Mouse (Mus musculus) MEL (cell line): Measurements from ENCODE around the gene Pea15a.

Source experiments
- BHLHE40 ChIP-seq: IDR thresholded peaks from 2 replicates; pipeline ENCODE4 v1.6.1; 2012; ENCODE audit warnings: low read depth, mild to moderate bottlenecking, inconsistent platforms, low read length, improper control_type of control experiment, borderline replicate concordance
- CHD1 ChIP-seq: IDR thresholded peaks from 2 replicates; pipeline ENCODE4 v1.6.1; 2012; ENCODE audit warnings: low read depth, mild to moderate bottlenecking, inconsistent platforms, low read length, improper control_type of control experiment
- CTCF ChIP-seq, 3 experiments: IDR thresholded peaks in 2 of 3; conservative IDR thresholded peaks in 1 of 3; 2 replicates each; pipeline ENCODE4 v1.5.1; 2011 to 2012; ENCODE audit warnings: low read length in 3 of 3, low read depth in 2 of 3, mild to moderate bottlenecking in 2 of 3, improper control_type of control experiment in 1 of 3, inconsistent platforms in 1 of 3, mixed read lengths in 1 of 3, moderate library complexity in 1 of 3; ENCODE audit not compliant: control insufficient read depth in 1 of 3, insufficient read depth in 1 of 3, poor library complexity in 1 of 3, severe bottlenecking in 1 of 3
- EP300 ChIP-seq, 2 experiments: IDR thresholded peaks; 2 replicates each; pipeline ENCODE4 v1.6.1; 2011; ENCODE audit warnings: improper control_type of control experiment in 2 of 2, low read length in 2 of 2, low read depth in 1 of 2, mild to moderate bottlenecking in 1 of 2
- ETS1 ChIP-seq: IDR thresholded peaks from 2 replicates; pipeline ENCODE4 v1.6.1; 2012; ENCODE audit warnings: low read depth, mild to moderate bottlenecking, inconsistent platforms, low read length, improper control_type of control experiment, moderate library complexity
- JUND ChIP-seq: IDR thresholded peaks from 2 replicates; pipeline ENCODE4 v1.6.1; 2011; ENCODE audit warnings: low read depth, mild to moderate bottlenecking, improper control_type of control experiment, low read length
- MAX ChIP-seq: IDR thresholded peaks from 2 replicates; pipeline ENCODE4 v1.6.1; 2011; ENCODE audit warnings: low read length, improper control_type of control experiment
- POLR2A ChIP-seq, 2 experiments: IDR thresholded peaks; 2 replicates each; pipeline ENCODE4 v1.6.1; 2011 to 2012; ENCODE audit warnings: low read length in 2 of 2, mild to moderate bottlenecking in 2 of 2, control low read depth in 1 of 2, improper control_type of control experiment in 1 of 2, low read depth in 1 of 2, moderate library complexity in 1 of 2; ENCODE audit not compliant: control insufficient read depth in 1 of 2, insufficient read depth in 1 of 2, poor library complexity in 1 of 2
- POLR2AphosphoS2 ChIP-seq: IDR thresholded peaks from 2 replicates; pipeline ENCODE4 v1.6.1; 2011; ENCODE audit warnings: low read length, improper control_type of control experiment
- RCOR1 ChIP-seq: IDR thresholded peaks from 2 replicates; pipeline ENCODE4 v1.6.1; 2012; ENCODE audit warnings: low read depth, mild to moderate bottlenecking, inconsistent platforms, low read length, improper control_type of control experiment
- SIN3A ChIP-seq: IDR thresholded peaks from 2 replicates; pipeline ENCODE4 v1.6.1; 2012; ENCODE audit warnings: low read length, improper control_type of control experiment, inconsistent platforms
- SMC3 ChIP-seq: IDR thresholded peaks from 2 replicates; pipeline ENCODE4 v1.6.1; 2011; ENCODE audit warnings: low read depth, low read length, improper control_type of control experiment
- TCF12 ChIP-seq: IDR thresholded peaks from 2 replicates; pipeline ENCODE4 v1.6.1; 2014; ENCODE audit warnings: low read depth, mild to moderate bottlenecking, inconsistent platforms, low read length, improper control_type of control experiment, moderate library complexity
- USF1 ChIP-seq: IDR thresholded peaks from 2 replicates; pipeline ENCODE4 v1.6.1; 2014; ENCODE audit warnings: low read depth, mild to moderate bottlenecking, inconsistent platforms, low read length, improper control_type of control experiment, moderate library complexity

GRCm38 (mm10) chr1:172229215-172229614 is 22.6 kb upstream of the Pea15a start:
- no peak for TF ChIP-seq POLR2AphosphoS2
- TF ChIP-seq CHD1: no peak
- TF ChIP-seq CTCF (IDR thresholded peaks at IDR 0.05 in 2 of 3, conservative IDR thresholded peaks at IDR 0.05 in 1 of 3; ENCODE audit: control insufficient read depth in 1 of 3, insufficient read depth in 1 of 3, low read depth in 2 of 3, low read length in 3 of 3, poor library complexity in 1 of 3, severe bottlenecking in 1 of 3): no peak
- TF ChIP-seq POLR2A (IDR thresholded peaks at IDR 0.05; ENCODE audit: control insufficient read depth in 1 of 2, insufficient read depth in 1 of 2, low read depth in 1 of 2, low read length in 2 of 2, poor library complexity in 1 of 2): no peak
- no peak for TF ChIP-seq USF1
- TF ChIP-seq EP300 (IDR thresholded peaks at IDR 0.05; ENCODE audit: low read depth in 1 of 2, low read length in 2 of 2): no peak
- no peak for TF ChIP-seq BHLHE40
- no peak for TF ChIP-seq SMC3
- TF ChIP-seq SIN3A: no peak
- TF ChIP-seq TCF12: no peak
- no peak for TF ChIP-seq MAX
- no peak for TF ChIP-seq ETS1
- no peak for TF ChIP-seq RCOR1
- TF ChIP-seq JUND: no peak
